Mouse (Mus musculus): ENCODE measurements around the gene Dgki.

Dgki gene

DNA sequence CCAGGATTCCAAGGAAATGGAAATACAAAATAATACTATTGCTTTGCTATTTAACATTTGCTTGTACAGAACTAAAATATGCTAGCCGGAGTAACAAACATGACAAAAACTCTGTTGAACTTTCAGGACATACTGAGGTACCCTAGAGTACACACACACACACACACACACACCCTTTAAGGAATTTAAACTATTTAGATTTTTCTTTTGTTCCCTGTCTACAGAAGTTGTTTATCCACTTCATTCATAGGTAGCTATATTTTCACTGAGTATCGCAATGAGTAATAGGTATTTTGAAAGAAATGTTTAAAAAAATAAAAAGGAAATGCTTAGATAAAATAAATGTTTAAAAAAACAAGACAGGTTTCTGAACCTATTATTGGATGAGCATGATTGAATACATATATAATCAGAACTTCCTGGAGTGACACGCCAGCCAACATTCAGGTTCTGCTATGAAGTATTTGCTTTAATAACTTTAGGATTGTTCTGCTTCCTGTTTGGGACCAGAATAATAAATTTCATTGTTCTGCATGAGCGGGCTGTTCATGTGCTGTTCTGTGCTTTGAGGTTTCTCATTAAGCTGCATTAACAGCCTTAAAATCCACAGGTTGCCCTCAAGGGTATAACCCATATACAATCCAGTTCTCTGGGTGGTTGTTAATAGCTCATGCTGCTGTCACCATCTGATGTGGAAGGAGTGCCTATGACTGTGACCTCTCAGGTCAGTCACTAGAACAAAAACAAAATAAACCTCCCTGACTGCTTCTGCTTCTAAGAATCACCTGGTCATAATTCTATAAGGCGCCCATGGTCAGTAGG is 457.7 kb downstream of the Dgki start:
- no peak for DNase-seq

DNA sequence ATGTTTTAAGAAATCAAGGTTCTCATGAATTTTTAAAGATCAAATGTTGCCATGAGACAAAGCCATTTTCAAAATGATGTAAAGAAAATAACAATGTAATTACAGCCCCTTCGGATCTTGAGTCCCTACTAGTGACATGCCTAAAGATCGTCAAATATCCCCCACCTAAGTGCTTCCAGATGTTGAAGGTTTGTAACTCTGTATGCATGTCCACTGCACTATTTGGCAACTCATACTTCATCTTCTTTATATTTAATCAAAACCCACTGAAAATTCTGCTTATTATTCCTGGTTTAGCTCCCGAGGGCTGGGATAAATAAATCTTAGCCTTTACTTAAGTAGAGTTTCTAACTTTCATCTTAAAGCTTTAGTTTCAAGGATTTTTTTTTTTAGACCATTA is 458.3 kb downstream of the Dgki start:
- DNase-seq = no peak

DNA sequence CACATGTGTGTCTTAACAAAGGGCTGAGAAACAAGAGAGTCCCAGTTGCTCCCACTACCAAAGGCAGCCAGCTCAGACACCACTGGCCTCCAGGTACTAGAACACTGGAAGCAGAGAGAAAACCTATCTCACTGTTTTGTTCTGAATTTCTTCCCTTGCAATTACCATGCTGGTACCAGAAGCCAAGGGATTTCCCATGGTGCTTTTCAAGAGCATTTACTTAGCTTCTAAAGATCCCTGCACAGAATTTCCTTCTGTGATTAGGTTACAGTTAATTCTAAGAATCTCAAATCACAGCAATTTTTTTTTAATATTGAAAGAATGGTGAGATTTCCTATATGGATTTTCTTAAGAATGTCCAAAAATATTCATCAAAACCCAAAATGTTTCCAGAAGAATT is 458.8 kb downstream of the Dgki start:
- DNase-seq = no peak

DNA sequence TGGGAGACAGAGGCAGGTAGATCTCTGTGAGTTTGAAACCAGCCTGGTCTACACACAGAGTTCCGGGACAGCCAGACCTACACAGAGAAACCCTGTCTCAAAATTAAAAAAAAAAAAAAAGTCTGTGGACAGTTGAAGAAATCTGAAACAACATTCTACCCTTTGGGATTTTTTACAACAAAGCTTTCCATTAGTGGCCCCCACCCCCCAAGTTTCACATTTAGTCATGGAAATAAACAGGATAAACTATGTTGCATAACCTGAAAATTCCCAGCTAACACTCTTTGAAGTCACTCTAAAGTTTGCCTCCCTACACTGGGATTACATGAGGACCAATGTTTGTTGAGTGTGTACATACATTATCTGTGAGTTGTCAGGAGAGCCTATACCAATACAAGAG is 461.2 kb downstream of the Dgki start:
- no peak for DNase-seq

DNA sequence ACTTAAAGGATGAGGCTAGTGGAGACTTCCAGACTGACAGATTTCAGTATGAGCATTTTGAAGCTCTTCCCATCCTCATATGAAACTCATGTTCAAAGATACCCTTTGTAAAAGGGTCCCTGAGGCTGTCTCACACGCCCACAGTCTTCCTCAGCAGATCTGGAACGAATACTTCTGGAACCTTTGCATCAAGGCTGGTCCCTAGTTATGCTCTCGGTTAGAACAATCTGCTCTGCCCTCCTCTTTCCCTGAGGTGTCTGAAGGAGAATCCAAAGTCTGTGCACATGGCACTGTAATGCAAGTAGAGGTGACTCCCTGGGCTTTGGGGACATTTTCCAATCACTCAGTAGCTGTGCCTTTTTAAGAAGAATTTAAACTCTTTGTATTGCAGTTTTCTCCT is 464.6 kb downstream of the Dgki start:
- DNase-seq = no peak

DNA sequence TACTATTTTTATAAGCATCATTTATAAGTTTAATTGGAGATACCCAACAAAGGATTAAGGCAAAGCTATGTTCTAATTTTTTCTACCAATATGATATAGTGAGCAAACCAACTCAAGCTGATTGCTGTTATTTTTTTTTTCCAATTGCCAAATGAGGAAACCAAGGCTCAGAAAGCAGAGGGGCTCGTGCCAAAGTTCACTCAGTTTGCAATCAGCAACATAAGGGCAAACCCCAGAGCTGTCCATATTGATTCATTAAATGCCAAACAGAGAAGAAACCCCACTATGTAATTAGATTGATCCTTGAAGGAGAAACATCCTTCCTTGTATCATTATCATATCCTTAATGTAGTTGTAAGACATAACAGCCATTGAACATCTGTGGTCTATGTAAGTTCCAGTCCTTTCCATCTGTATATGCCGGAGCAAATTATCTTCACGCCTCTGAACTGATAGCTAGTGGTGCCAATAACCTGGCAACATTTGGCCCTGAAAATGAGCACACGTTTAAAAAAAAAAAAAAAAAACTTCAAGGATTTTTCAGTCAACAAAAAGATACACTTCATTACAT is 465.2 kb downstream of the Dgki start:
- no peak for DNase-seq

DNA sequence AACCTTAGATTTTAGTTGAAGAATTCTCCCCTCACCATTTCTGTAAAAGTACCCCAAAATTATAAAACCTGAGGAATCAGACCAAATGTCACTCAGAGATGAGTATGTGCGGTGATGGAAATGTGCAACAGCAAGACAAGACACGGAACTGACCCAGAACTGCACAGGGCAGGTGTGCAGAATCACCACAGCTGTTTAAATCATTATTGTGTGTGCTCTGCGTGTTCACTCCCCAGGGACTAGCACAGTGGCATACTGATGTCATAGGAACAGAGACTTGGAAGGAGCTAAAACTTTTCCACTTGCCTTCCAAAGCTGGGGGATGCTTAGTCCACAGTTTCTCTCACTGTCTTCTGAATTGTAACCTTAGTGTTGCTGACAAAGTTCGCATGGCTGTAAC is 467.3 kb downstream of the Dgki start:
- DNase-seq = no peak

DNA sequence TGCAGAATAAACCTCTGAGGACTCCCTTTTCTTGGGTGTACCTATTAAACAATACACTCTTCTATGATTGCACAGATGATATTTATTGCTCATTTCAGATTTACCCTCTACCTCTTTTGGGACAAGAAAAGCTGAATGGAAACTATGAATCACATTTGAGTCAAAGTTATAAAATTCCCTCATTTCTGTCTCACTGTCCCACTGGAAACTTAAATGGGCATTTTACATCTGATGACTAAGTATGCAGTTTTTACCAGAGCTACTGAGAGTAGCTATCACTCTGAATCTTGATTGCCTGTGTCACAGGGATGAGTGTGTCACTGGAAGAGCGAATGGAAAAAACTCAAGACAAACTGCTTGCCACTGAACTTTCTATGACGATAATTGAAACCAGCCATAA is 467.8 kb downstream of the Dgki start:
- no peak for DNase-seq

DNA sequence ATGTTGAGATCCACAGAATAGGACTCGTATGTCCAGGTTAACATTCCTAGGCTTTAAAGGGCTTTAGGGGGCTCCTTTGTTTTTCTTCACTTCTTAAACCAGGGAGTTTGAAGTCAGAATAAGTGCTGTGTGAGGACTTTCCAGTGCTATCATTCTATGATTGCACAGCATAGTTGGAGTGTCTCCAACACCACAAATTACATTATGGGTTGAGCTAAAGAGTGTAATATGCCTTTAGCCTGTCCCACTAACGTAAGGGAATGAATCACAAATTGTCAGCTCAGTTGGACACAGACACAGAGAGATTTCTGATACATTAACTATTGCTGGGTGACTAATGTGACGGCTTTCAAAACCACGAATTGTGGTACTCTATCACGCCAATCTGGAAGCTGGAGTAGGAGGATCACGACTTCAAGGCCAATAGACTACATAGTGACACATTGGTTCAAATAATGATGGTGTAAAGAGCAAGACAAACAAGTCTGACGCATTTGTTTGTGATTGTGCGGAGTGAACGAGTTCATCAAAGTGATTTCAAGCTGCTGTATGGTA is 469.5 kb downstream of the Dgki start:
- DNase-seq = no peak

DNA sequence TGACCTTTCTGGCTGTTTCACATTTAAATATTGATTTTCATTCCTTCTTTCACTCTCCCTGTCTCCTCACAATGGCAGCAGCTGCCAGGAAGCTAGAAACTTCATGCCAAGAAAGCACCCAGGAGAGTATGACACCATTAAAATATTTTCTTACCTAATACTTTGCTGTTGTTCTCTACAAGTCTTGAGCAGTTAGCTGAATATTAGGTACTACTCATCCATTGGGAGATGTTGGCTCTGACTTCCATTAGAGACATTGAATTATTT is 480.3 kb downstream of the Dgki start:
- DNase-seq = no peak

DNA sequence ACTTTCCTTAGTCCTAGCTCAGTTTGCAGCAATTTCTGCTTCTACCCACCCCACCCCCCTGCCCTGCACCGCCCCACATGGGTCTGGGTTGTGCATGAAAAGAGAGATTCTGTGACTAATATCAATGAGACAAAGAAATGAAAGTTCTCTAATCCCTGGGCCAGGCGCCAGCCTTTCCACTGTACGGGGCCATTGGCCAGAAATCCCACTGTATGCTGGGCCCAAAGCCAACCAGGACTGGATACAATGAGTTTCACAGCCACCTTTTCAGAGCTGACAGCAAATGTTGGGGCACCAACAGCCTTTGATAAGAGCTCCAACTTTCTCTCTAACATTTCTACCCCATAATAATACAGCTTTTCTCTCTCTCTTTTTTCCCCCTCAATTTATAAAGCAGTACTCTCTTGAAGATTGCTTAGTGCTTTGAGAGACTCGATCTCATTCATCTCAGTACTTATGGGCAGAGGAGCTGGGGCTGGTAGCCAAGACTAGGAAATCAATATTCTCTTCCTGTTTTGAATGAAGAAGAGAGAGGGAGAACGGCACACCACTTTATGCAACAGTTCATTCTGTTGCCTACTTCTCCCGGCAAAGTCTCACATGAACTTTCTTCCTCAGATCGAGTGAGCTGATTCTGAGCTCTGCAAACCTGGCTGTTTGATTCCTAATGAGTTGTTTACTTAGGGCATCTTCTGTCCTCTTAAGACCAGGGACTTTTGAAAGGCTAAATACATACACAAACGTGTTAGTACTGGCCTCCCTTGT is 480.8 kb downstream of the Dgki start:
- no peak for DNase-seq

DNA sequence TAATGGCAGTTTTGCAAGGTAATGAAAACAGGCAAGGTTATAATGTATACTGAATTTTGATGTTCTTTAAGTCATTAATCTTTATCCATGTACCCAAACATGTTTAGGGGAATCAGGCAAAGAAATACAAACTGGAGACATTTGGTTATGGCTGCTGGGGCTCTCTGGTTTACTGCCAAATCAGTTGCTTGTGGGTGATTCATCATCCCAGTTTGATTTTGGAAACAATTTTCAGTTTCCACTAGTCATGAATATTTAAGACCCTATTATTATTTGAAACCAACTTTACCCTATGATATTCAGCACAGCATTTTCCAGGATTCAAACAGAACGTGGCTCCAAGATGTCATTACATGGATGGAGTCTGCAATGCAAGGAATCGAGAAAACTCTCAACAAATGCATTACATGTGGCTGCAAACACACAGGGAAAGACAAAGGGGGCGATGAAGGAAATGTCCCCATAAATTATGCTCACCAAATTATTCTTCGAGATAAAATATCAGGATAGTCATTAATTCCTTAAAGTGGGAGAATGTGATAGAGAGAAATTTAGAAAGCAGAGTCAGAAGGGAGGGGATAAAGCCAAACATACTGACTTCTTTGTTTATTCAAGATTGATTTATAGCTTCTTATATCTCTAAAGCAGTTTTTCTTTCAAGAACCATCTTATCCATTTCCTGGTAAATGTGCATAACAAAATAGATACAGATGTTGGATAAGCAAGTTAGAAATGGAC is 481.5 kb downstream of the Dgki start:
- no peak for DNase-seq

DNA sequence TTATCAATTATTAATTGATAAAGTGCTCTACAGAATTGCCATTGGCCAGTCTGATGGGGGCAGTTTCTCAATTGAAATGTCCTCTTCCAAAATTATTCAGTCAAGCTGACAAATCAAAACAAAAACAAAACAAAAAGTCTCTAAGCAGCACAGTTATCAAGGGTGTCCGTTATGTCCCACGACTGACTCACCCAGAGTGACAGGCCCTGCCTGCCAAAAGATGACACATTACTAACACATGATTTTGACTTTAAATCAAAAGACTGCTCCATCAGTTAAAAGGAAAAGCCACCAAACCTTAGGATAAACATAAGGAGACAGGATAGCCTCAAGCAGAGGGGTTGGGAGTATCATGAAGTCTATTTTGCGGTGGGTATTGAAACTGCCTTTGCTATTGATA is 483.3 kb downstream of the Dgki start:
- no peak for DNase-seq

DNA sequence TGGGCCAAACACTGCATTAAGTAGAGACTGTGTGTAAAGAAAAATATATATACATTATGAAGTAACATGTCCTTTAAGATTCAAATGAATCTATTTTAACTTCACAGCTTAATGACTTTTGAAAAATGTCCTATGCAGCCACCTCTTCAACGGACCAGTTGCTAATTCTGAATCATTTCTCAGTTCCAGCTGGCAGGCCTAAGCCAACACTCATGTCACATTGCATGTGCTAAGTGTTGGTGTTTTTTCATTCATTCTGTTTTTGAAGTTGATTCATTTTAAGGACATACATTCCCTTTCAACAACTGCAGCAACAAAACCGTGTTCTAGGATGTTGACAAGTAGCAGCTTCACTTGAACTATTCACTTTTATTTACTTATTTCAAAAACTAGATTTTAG is 484.0 kb downstream of the Dgki start:
- no peak for DNase-seq

DNA sequence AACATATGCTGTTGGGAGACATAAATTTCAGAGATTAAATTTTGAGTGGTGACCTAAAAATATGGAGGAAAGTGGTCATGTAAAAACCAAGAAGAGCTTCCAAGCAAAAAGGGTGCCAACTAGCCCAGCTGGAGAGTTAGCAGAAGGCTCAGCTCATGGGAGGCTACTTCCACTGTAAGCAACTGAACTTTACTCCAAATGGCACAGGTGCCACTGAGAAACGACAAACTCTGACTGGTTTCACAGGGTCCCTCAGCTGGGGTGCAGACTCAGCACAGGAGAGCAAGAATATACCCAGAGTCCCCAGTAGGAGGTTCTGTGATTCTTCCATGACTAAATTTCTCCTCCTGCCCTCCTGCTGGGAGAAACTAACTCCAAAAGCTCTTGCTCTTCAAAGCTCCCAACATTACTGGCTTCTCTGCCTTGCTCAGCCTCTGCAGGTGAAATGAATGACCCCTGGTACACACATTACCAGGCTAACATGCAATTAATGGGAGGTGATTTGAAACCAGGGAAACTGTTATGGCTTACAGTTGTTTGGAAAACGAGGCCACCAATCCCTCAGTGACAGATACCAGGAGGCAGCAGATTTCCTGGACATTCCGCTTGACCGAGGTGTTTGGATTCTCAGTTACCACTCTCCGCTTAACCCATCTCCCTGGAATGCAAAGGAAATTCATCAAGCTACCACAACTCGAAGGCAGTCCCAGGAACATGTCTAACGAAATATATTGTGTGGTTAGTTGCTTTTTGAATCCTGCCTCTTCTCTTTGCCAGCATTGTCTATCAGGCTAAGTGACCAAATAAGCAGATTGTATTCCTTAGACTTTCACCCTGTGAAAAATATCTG is 487.1 kb downstream of the Dgki start:
- DNase-seq = no peak

DNA sequence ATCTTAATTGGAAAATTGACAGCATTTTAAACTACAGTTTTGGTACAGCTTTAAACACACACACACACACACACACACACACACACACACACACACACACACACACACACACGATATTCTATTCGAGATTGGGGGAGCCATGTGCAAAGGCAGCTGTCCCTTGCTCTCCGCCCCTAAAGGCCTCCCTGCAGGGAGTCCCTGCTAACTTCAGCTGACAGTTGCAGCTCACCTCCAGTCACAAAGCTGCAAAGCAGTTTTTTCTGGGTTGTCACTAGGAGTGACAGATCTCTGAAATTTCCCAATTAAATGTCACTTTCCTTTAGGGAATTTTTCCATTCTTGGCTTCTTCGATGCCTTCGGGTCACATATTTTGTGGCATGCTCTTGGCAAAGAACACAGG is 489.5 kb downstream of the Dgki start:
- DNase-seq = no peak

DNA sequence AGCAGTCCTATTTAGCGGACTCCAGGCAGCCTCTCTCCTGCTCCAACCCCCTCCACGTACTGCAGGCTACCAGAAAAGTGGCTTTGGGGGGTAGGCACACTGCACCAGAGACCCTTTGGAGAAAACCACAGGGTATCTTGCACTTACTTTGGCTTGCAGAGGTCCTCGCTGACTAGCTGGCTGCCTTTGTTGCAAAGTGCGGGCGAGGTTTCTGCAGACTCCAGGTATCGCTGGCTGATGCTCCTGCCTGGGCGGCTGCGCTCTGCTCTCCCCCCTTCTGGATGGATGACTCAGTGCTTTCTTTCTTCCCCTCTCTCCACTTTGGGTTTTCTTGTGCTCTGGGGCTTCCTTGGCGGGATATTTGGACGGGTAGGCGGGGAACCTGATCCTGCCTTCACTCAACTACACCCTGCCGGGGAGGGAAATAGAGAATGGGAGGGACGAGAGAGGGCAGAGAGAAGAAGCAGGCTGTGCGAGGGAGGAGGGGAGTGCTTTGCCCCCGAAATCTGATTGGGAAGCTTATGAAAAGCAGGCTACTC is 490.2 kb downstream of the Dgki start, which contains the start of gene Ptn:
Gene Ptn, minus strand, starts transcription at position 474 of the 539 bp plus-strand sequence.
- DNase-seq = no peak

DNA sequence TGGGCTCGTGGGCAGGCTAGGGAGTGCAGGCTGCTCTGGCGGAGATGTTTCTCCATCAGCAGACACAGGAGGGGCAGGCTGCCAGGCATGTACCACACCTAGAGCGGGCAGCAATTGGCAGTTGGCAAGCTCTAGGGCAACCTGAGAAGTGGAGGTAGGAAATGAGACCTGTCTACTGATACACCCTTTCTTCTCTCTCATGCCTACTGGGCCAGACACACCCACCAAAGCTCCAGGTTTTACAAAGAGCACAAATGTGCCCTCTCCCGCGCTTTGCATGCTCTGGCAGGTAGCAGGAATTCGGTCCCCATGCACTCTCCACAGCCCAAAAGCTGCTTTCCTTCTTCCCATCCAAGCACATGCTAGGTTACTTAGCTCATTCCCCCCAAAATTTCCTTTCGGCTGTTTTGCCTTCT is 490.7 kb downstream of the Dgki start:
- no peak for DNase-seq

DNA sequence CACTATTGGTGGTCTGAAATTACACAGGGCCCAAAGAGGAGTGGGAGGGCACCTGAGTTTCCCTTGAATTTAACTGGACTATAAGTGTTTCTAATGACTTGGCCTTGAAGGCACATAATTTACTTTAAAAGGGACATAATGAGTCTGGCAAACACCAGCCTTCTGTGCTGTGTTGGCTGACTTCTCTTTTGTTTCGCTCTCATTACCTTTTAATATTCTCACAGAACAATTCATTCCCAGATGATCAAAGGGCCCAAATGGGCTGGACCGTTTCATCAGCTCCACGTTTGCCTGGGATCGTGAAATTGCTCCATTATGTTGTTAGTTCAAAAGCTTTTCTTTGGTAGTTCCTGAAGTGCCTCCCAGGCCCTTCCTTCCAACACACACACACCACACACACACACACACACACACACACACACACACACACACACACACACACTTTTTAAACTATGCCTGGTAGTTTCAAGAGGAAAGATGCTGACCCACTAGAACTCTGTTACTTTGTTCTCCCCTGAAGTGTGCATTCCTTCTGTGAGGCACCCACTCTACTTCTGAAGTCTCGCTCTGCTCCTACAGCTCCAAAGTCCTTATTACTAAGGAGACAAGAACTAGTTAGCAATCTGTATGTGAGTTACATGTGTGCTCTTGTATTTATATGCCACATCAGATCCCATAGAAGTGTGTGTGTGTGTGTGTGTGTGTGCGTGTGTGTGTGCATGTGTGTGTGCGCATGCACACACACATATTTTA is 491.5 kb downstream of the Dgki start:
- no peak for DNase-seq

DNA sequence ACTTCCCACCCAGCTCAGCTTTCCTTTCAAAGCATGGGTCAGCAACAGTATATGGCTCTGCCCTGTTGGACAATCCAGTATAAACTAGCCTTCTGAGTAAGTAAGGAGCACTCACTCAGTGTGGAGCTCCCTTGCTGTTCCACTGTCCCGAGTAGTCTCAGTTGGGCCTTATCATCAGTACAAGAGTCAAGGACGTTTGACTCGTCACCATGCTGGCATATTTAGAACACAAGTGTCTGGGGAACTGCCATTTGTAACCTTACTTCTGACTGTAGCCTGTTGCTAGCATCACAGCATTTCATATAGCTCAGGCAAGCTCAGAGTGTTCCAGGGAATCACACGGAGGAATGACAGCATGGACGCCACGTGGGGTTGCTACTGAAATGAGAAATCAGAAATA is 493.1 kb downstream of the Dgki start:
- DNase-seq = no peak

DNA sequence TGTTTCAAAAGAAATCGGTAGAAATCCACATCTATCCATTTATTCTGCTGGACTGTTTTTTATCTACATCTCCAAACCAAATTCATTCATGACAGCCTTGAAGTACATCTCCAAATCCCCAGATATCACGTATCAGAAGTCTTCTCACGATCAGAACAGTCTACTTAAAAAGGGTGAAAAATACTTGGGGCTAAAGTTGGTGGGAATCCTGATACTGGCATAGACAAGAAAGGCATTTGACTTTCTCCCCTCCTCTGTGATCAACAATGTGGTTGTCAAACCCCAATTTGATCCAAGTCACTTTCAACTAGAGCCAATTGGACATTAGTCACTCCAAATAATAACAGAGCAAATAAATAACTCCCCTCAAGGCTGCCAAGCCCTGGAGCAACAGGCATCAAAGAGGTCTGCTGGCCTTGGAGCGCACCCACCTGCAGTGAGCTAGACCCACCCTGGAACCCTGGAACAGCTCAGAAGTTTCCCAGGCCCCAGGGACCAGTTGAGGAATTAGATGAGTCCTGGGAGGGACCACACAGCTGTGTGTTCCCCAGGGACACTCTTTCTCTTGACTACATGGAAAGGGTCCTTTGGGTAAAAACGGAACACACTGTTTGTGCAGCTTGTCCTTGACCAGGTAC is 499.6 kb downstream of the Dgki start:
- no peak for DNase-seq

Measured in thymus, postnatal 25 days (tissue).